8 mouse cellular contexts compared by ENCODE assay signal in genomic region chr5:137287032-137287952, GRCm38 (mm10). TPM values are rescaled to one million over a fixed set of nuclear protein-coding genes. Genes with fewer than 3 reads are reported as not detected.
DNase-seq lines count a peak whose midpoint lies in the region; ATAC-seq and TF ChIP-seq lines count a peak whose summit lies in the region.

Gene Ache, plus strand, starts transcription at chr5:137287519.

- peaks cover 43% of the 10 kb centered on the region for H3K4me1 ChIP-seq in heart, embryonic 10.5 days
- peaks cover 3 to 27% of the 10 kb centered on the region in 2 experiments for H3K4me1 ChIP-seq in MEL (ENCODE audit: control insufficient read depth in 1 of 2, insufficient read depth in 2 of 2, low read length in 2 of 2)
- no peaks in the 10 kb centered on the region for H3K4me1 ChIP-seq in cortical plate, adult 2 months (ENCODE audit: control insufficient read depth, insufficient read depth, low read length)
- H3K4me1 ChIP-seq in stomach, embryonic 14.5 days (ENCODE audit: control insufficient read depth, insufficient read depth, low read length): peaks cover 24% of the 10 kb centered on the region; the same call in 1 of the 2 replicates

- H3K9ac ChIP-seq in MEL (ENCODE audit: control insufficient read depth, low read depth, low read length, poor library complexity, severe bottlenecking): peak within 1 kb of the TSS; percentile 86
- peak within 1 kb of the TSS; percentile 36; the same call in 1 of the 2 replicates for H3K9ac ChIP-seq in stomach, embryonic 14.5 days (replicated peaks; ENCODE audit: low read depth, low read length)

- TF ChIP-seq POLR2A in MEL (IDR thresholded peaks at IDR 0.05; ENCODE audit: control insufficient read depth in 1 of 2, insufficient read depth in 1 of 2, low read depth in 1 of 2, low read length in 2 of 2, poor library complexity in 1 of 2): peak; percentile 8 to 36; a peak in 1 of 4 replicates
- peak; percentile 33; the same call in 1 of the 2 replicates for TF ChIP-seq POLR2A in cortical plate, adult 2 months (IDR thresholded peaks at IDR 0.05; ENCODE audit: extremely low read depth, insufficient read depth, low read length)

- H3K4me2 ChIP-seq in stomach, embryonic 14.5 days (replicated peaks; ENCODE audit: low read depth, low read length): peak within 1 kb of the TSS; percentile 87

- 2% methylated on average over 40 of the region's 40 CpGs for WGBS in heart, embryonic 10.5 days
- 2% methylated on average over 40 of the region's 40 CpGs for WGBS in stomach, embryonic 14.5 days

- no peaks in the 10 kb centered on the region for H3K36me3 ChIP-seq in heart, embryonic 10.5 days
- peaks cover 0 to 17% of the 10 kb centered on the region in 2 experiments; a peak in 2 of 4 replicates for H3K36me3 ChIP-seq in MEL (ENCODE audit: control insufficient read depth in 1 of 2, insufficient read depth in 2 of 2, low read length in 2 of 2)
- H3K36me3 ChIP-seq in stomach, embryonic 14.5 days (ENCODE audit: control insufficient read depth, insufficient read depth, low read length): no peaks in the 10 kb centered on the region

- no peak; a peak in 1 of 4 replicates for TF ChIP-seq EP300 in MEL (IDR thresholded peaks at IDR 0.05; ENCODE audit: low read depth in 1 of 2, low read length in 2 of 2)

- peaks cover 53% of the 10 kb centered on the region for H3K27me3 ChIP-seq in heart, embryonic 10.5 days (ENCODE audit: insufficient read depth, poor library complexity, severe bottlenecking)
- H3K27me3 ChIP-seq in MEL (ENCODE audit: control insufficient read depth in 1 of 2, insufficient read depth in 2 of 2, low read length in 2 of 2): no peaks in the 10 kb centered on the region
- peaks cover 16% of the 10 kb centered on the region; the same call in 1 of the 2 replicates for H3K27me3 ChIP-seq in stomach, embryonic 14.5 days (ENCODE audit: control insufficient read depth, insufficient read depth, low read length)

- no peak; a peak in 1 of 6 replicates for TF ChIP-seq CTCF in MEL (IDR thresholded peaks at IDR 0.05 in 2 of 3, conservative IDR thresholded peaks at IDR 0.05 in 1 of 3; ENCODE audit: control insufficient read depth in 1 of 3, insufficient read depth in 1 of 3, low read depth in 2 of 3, low read length in 3 of 3, poor library complexity in 1 of 3, severe bottlenecking in 1 of 3)
- no peak for TF ChIP-seq CTCF in cortical plate, adult 2 months (IDR thresholded peaks at IDR 0.05; ENCODE audit: extremely low read depth, insufficient read depth, low read length)

- peak; percentile 7; the same call in 1 of the 2 replicates for ATAC-seq in stomach, embryonic 14.5 days (ENCODE audit: insufficient number of reproducible peaks, insufficient read depth, low FRiP score, low read depth)

- H3K9me3 ChIP-seq in heart, embryonic 10.5 days: no peaks in the 10 kb centered on the region
- H3K9me3 ChIP-seq in MEL (replicated peaks; ENCODE audit: insufficient read depth, low read length): no peaks in the 10 kb centered on the region
- no peaks in the 10 kb centered on the region for H3K9me3 ChIP-seq in stomach, embryonic 14.5 days (ENCODE audit: control insufficient read depth, low read depth, low read length)

- H3K79me2 ChIP-seq in MEL (ENCODE audit: control insufficient read depth, insufficient read depth, low read length, poor library complexity): peaks cover 7% of the 10 kb centered on the region; the same call in 1 of the 2 replicates

- DNase-seq in heart, embryonic 10.5 days (ENCODE audit: low spot score): peak; percentile 90
- no peak for DNase-seq in heart, postnatal 25 days (ENCODE audit: low spot score)
- DNase-seq in MEL (ENCODE audit: low read depth, low spot score): peak; percentile 74
- no peak for DNase-seq in gastrocnemius, adult 8-10 months (ENCODE audit: low spot score in 2 of 2)
- DNase-seq in layer of hippocampus, adult 8-10 months (ENCODE audit: low spot score in 2 of 2): peak; percentile 75 to 77
- DNase-seq in lung, postnatal 10 days: peak; percentile 36

- intact Hi-C loops in heart, postnatal 25 days (cut with DNase I): loop anchor here (1.0 kb wide), 1 partner anchor 128 kb away; no protein-coding TSS in a partner anchor

- no peak for TF ChIP-seq RAD21 in MEL (IDR thresholded peaks at IDR 0.05; ENCODE audit: low read depth, low read length)

- peak within 1 kb of the TSS; percentile 81 for H3K27ac ChIP-seq in heart, embryonic 10.5 days
- H3K27ac ChIP-seq in MEL (ENCODE audit: control insufficient read depth, low read depth, low read length): peak within 1 kb of the TSS; percentile 75
- peak within 1 kb of the TSS; percentile 83 for H3K27ac ChIP-seq in cortical plate, adult 2 months (ENCODE audit: insufficient read depth, low read length)
- no peak within 1 kb of the TSS for H3K27ac ChIP-seq in stomach, embryonic 14.5 days (ENCODE audit: low read length)

- peak within 1 kb of the TSS; percentile 64 for H3K4me3 ChIP-seq in heart, embryonic 10.5 days
- H3K4me3 ChIP-seq in MEL (ENCODE audit: control insufficient read depth in 1 of 2, insufficient read depth in 1 of 2, low read depth in 2 of 2, low read length in 2 of 2): peak within 1 kb of the TSS; percentile 70 to 89
- H3K4me3 ChIP-seq in cortical plate, adult 2 months (ENCODE audit: insufficient read depth, low read length): peak within 1 kb of the TSS; percentile 44
- H3K4me3 ChIP-seq in stomach, embryonic 14.5 days (ENCODE audit: low read depth, low read length): peak within 1 kb of the TSS; percentile 36

TF ChIP-seq in MEL, 35 proteins besides CTCF, POLR2A, EP300 and RAD21:
- TF ChIP-seq ZNF384 (IDR thresholded peaks at IDR 0.05; ENCODE audit: low read depth, low read length) (no peak), JUND (IDR thresholded peaks at IDR 0.05; ENCODE audit: low read depth, low read length) (no peak), SMC3 (IDR thresholded peaks at IDR 0.05; ENCODE audit: low read depth, low read length) (peak; percentile 21; the same call in 1 of the 2 replicates), TBP (IDR thresholded peaks at IDR 0.05; ENCODE audit: low read depth, low read length) (no peak), TAL1 (IDR thresholded peaks at IDR 0.05; ENCODE audit: low read length) (peak; percentile 5; the same call in 1 of the 2 replicates), ZMIZ1 (IDR thresholded peaks at IDR 0.05; ENCODE audit: low read depth, low read length) (0 out of 2 replicates have a peak, but pooled peaks have one; percentile 34), ZKSCAN1 (IDR thresholded peaks at IDR 0.05; ENCODE audit: low read depth, low read length) (no peak), MYC (IDR thresholded peaks at IDR 0.05; ENCODE audit: low read depth, low read length) (peak; percentile 34; the same call in 1 of the 2 replicates), USF1 (IDR thresholded peaks at IDR 0.05; ENCODE audit: low read depth, low read length) (peak; percentile 35; the same call in 1 of the 2 replicates), GATA1 (IDR thresholded peaks at IDR 0.05; ENCODE audit: low read depth, low read length) (no peak), ZC3H11A (IDR thresholded peaks at IDR 0.05; ENCODE audit: low read depth, low read length) (no peak), GABPA (IDR thresholded peaks at IDR 0.05; ENCODE audit: low read depth, low read length) (no peak), KAT2A (conservative IDR thresholded peaks at IDR 0.05; ENCODE audit: low read depth, low read length) (no peak; the same call in 1 of the 2 replicates), MAX (IDR thresholded peaks at IDR 0.05; ENCODE audit: low read length) (peak; percentile 62), NRF1 (IDR thresholded peaks at IDR 0.05; ENCODE audit: insufficient read depth, low read depth, low read length, poor library complexity, severe bottlenecking) (peak; percentile 45; the same call in 1 of the 2 replicates), MAZ (IDR thresholded peaks at IDR 0.05; ENCODE audit: low read depth, low read length) (peak; percentile 7), CHD1 (IDR thresholded peaks at IDR 0.05; ENCODE audit: low read depth, low read length) (0 out of 2 replicates have a peak, but pooled peaks have one; percentile 42), TCF12 (IDR thresholded peaks at IDR 0.05; ENCODE audit: low read depth, low read length) (no peak), USF2 (IDR thresholded peaks at IDR 0.05; ENCODE audit: borderline replicate concordance in 1 of 2, insufficient read depth in 1 of 2, low read depth in 1 of 2, low read length in 2 of 2) (peak in 1 of 2 experiments; percentile 28; a peak in 1 of 4 replicates), ETS1 (IDR thresholded peaks at IDR 0.05; ENCODE audit: low read depth, low read length) (peak; percentile 1), SIN3A (IDR thresholded peaks at IDR 0.05; ENCODE audit: low read length) (peak; percentile 64; the same call in 1 of the 2 replicates), MXI1 (IDR thresholded peaks at IDR 0.05; ENCODE audit: low read depth, low read length) (peak; percentile 64), BHLHE40 (IDR thresholded peaks at IDR 0.05; ENCODE audit: borderline replicate concordance, low read depth, low read length) (peak; percentile 63; the same call in 1 of the 2 replicates), MYB (IDR thresholded peaks at IDR 0.05; ENCODE audit: low read depth, low read length) (no peak)
TF ChIP-seq in MEL: peak in this region for 14.

RNA-seq across cellular contexts. Expression of gene Ache, which starts in this region (rescaled TPM):
- 10.7 and 24.1 TPM in 2 replicates for polyA plus RNA-seq in heart, embryonic 10.5 days (2016; fragmentation: Nextera tagmentation; extraction: Ambion mirVana)
- total RNA-seq in heart, postnatal 25 days (2021): 1 to 10 TPM; 1.4 to 2.2 TPM
- 3.4 and 7.0 TPM in 2 replicates for total RNA-seq in MEL (2012; rRNA removed)
- 10 to 100 TPM in 1 of 2 experiments, not detected in 1; 16.8 TPM for polyA plus RNA-seq in MEL (2012; ENCODE audit: insufficient read depth in 1 of 2, insufficient read length in 2 of 2, low read depth in 1 of 2, low replicate concordance in 2 of 2, missing spikeins in 1 of 2)
- polyA plus RNA-seq in cortical plate, adult 2 months (2012; rRNA removed): 57.9 and 62.3 TPM in 2 replicates
- 10 to 100 TPM; 15.8 to 27.7 (median 20.1) TPM for total RNA-seq in gastrocnemius, adult 8-10 months (2022)
- total RNA-seq in layer of hippocampus, adult 8-10 months (2022): 10 to 100 TPM; 61.0 to 73.5 (median 63.6) TPM
- 11.9 and 12.1 TPM in 2 replicates for polyA plus RNA-seq in stomach, embryonic 14.5 days (2014; fragmentation: Nextera tagmentation; extraction: Ambion mirVana)

Comparison
In these comparisons a context has a peak if more than half of its experiments do, and no peak if none do; other contexts are left out.
1. DNase-seq: peak in heart, embryonic 10.5 days (single experiment), MEL (single experiment), layer of hippocampus, adult 8-10 months (2 of 2) and lung, postnatal 10 days (single experiment); none in heart, postnatal 25 days (single experiment) and gastrocnemius, adult 8-10 months (0 of 2).
2. Peak in every context shown above with its lines, with median percentiles within 50 percentile points of each other: H3K4me3 ChIP-seq.